Mouse (Mus musculus) cerebellum, adult 2 months (tissue): ENCODE measurements around the gene Homer3. TPM values are rescaled to one million over a fixed set of nuclear protein-coding genes. Genes with fewer than 3 reads are reported as not detected.

Experiments
- DNase-seq, 2 experiments: peaks; one replicate each; pipeline ENCODE4 v3.0.0; 2021
- H3K27ac ChIP-seq: fragments of 200-500 bp; 2 replicates; pipeline ENCODE4 v1.5.1; 2012; ENCODE audit warnings: low read length, control low read depth, inconsistent platforms; ENCODE audit not compliant: insufficient read depth
- H3K27me3 ChIP-seq: fragments of 200-500 bp; 2 replicates; pipeline ENCODE4 v1.6.1; 2012; ENCODE audit warnings: inconsistent platforms, mild to moderate bottlenecking, low read length, moderate library complexity; ENCODE audit not compliant: control insufficient read depth, insufficient read depth
- H3K4me1 ChIP-seq: fragments of 200-500 bp; 2 replicates; pipeline ENCODE4 v1.6.1; 2011; ENCODE audit warnings: low read length; ENCODE audit not compliant: control insufficient read depth, insufficient read depth
- H3K4me3 ChIP-seq: fragments of 200-500 bp; replicated peaks from 2 replicates; pipeline ENCODE3; 2011; ENCODE audit warnings: mild to moderate bottlenecking, low read depth, low read length, control low read depth; ENCODE audit not compliant: insufficient read depth
- CTCF ChIP-seq: fragments of 200-500 bp; IDR thresholded peaks from 2 replicates; pipeline ENCODE4 v1.5.1; 2011; ENCODE audit warnings: low read depth, mild to moderate bottlenecking, control low read depth, low read length, moderate library complexity, borderline replicate concordance; ENCODE audit not compliant: insufficient read depth
- POLR2A ChIP-seq: fragments of 200-500 bp; IDR thresholded peaks from 2 replicates; pipeline ENCODE4 v1.6.1; 2011; ENCODE audit warnings: low read length, control low read depth, borderline replicate concordance; ENCODE audit not compliant: insufficient read depth
- WGBS: fragments of 180-500 bp; shearing (Covaris S2); methylation state at CpG from one replicate; pipeline ENCODE4 v1.1.7; 2018; 5-methylcytosine and 5-hydroxymethylcytosine counted together
- polyA plus RNA-seq: library from polyadenylated mRNA; depleted of rRNA; stranded (reverse); fragments of >200 nt; gene quantifications from 2 replicates; pipeline ENCODE4 v1.2.3, GENCODE M21; 2012; rRNA removed

The Homer3 gene
- polyA plus RNA-seq, 1 experiment = 262 TPM

DNA sequence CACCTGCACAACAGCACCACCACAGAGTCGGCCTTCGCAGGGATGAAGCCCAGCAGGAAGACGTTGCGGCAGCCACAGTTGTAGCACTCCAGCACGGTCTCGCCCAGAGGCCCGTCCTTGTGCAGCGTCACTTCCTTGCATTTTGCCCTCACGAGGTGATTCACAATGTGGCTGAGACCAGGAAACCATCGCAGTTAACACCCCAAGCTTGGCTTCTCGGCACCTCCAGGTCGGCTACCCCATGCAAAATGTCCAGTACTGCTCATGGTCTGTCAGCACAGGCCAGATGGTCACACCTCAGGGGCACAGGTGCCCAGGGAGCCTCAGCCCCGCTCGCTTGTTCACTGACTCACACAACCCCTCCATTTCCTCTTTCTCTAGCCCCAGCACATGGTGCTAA is 59.4 kb downstream of the Homer3 start:
- no peak overlapping the region for H3K4me3 ChIP-seq
- H3K27ac ChIP-seq = peak overlapping the region; percentile 76
- H3K4me1 ChIP-seq = peaks cover 58% of the 10 kb centered on the region
- H3K27me3 ChIP-seq = no peaks in the 10 kb centered on the region
- WGBS = 15% methylated on average over 14 of the region's 14 CpGs
- DNase-seq = peak; percentile 75 to 88
- no peak for TF ChIP-seq CTCF
- TF ChIP-seq POLR2A = no peak

DNA sequence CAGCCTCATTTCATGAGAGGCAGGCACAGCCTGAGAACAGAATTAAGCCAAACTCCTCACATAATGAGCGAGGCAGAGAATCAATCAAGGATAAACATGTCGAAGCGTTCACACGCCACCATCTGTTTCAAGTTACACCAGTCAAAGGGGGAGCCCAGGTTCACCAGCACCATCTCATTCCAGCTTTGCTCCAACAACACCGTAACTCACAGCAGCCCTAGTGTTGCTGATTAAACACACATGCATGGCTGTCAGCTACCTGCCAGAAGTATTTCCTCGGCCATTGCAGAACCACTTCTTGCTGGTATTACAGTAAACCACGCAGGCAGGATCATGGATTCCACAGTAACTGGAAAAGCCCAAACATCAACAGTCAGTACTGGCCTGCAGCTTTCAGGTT is 60.4 kb downstream of the Homer3 start:
- H3K4me3 ChIP-seq = no peak overlapping the region
- WGBS = 31% methylated on average over 7 of the region's 7 CpGs
- DNase-seq = peak in 1 of 2 experiments; percentile 23
- H3K27ac ChIP-seq = peak overlapping the region; percentile 76
- peaks cover 68% of the 10 kb centered on the region for H3K4me1 ChIP-seq
- TF ChIP-seq CTCF (no peak), POLR2A (no peak)
- no peaks in the 10 kb centered on the region for H3K27me3 ChIP-seq

DNA sequence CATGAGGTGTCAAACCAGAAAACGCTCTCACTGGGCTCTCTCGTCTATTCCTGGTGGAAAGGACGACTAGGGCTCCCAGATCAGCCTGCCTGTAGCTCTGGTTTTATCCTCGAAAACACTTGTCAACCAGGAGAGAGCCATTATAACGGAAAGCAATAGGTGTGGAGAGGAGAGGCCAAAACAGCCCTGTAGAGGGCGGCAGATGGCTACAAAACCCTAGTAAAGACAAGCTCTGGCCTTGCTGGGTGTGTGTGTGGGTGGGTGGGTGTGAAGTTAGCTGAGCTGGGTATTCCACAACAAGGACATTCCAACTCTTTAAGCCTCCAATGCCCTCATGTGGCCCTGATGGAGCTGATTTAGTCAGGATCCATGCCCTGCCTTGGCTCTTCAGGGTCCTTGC is 61.1 kb downstream of the Homer3 start:
- TF ChIP-seq CTCF (peak; percentile 79), POLR2A (no peak)
- DNase-seq = peak; percentile 62 to 70
- WGBS = 44% methylated on average over 6 of the region's 6 CpGs
- no peak overlapping the region for H3K4me3 ChIP-seq
- no peaks in the 10 kb centered on the region for H3K27me3 ChIP-seq
- H3K27ac ChIP-seq = no peak overlapping the region
- peaks cover 74% of the 10 kb centered on the region for H3K4me1 ChIP-seq

Other genes with a start within 250 kb of the Homer3 start
- 90.1 and 92.9 TPM in 2 replicates for gene Mau2, start 240.1 kb upstream of the Homer3 start, polyA plus RNA-seq
- gene Sugp1, start 240.0 kb upstream of the Homer3 start, polyA plus RNA-seq = 41.7 and 43.6 TPM in 2 replicates
- 6.9 and 7.3 TPM in 2 replicates for gene Tm6sf2, start 209.9 kb upstream of the Homer3 start, polyA plus RNA-seq
- 117 and 124 TPM in 2 replicates for gene Hapln4, start 199.4 kb upstream of the Homer3 start, polyA plus RNA-seq
- 13.3 and 15.2 TPM in 2 replicates for gene Ncan, start 162.0 kb upstream of the Homer3 start, polyA plus RNA-seq
- gene Nr2c2ap, start 151.5 kb upstream of the Homer3 start, polyA plus RNA-seq = 19.9 and 20.9 TPM in 2 replicates
- gene Rfxank, start 143.7 kb upstream of the Homer3 start, polyA plus RNA-seq = 24.8 and 27.5 TPM in 2 replicates
- gene Borcs8, start 143.3 kb upstream of the Homer3 start, polyA plus RNA-seq = 98.9 and 101 TPM in 2 replicates
- 0.38 and 0.43 TPM in 2 replicates for gene Mef2b, start 143.1 kb upstream of the Homer3 start, polyA plus RNA-seq
- 61.4 and 66.0 TPM in 2 replicates for gene Tmem161a, start 110.5 kb upstream of the Homer3 start, polyA plus RNA-seq
- gene Slc25a42, start 70.5 kb upstream of the Homer3 start, polyA plus RNA-seq = 45.5 and 46.3 TPM in 2 replicates
- 102 and 108 TPM in 2 replicates for gene Sugp2, start 48.6 kb upstream of the Homer3 start, polyA plus RNA-seq
- 45.8 and 46.7 TPM in 2 replicates for gene Armc6, start 48.4 kb upstream of the Homer3 start, polyA plus RNA-seq
- gene Ddx49, start 19.7 kb downstream of the Homer3 start, polyA plus RNA-seq = 42.9 and 45.0 TPM in 2 replicates
- 286 and 287 TPM in 2 replicates for gene Cope, start 19.7 kb downstream of the Homer3 start, polyA plus RNA-seq
- 55.5 and 56.8 TPM in 2 replicates for gene Cers1, start 32.9 kb downstream of the Homer3 start, polyA plus RNA-seq
- gene Gdf1, start 47.0 kb downstream of the Homer3 start, polyA plus RNA-seq = 19.1 and 21.0 TPM in 2 replicates
- gene Upf1, start 70.5 kb downstream of the Homer3 start, polyA plus RNA-seq = 37.9 and 41.3 TPM in 2 replicates
- gene Comp, start 90.7 kb downstream of the Homer3 start, polyA plus RNA-seq = 2.2 and 3.1 TPM in 2 replicates
- gene Crtc1, start 156.8 kb downstream of the Homer3 start, polyA plus RNA-seq = 90.2 and 105 TPM in 2 replicates
- 62.4 and 68.5 TPM in 2 replicates for gene Klhl26, start 194.1 kb downstream of the Homer3 start, polyA plus RNA-seq
- gene Tmem59l, start 204.5 kb downstream of the Homer3 start, polyA plus RNA-seq = 524 and 552 TPM in 2 replicates
- 3.8 and 4.0 TPM in 2 replicates for gene Crlf1, start 210.3 kb downstream of the Homer3 start, polyA plus RNA-seq
- 184 and 189 TPM in 2 replicates for gene Rex1bd, start 223.9 kb downstream of the Homer3 start, polyA plus RNA-seq
- 920 and 977 TPM in 2 replicates for gene Uba52, start 228.0 kb downstream of the Homer3 start, polyA plus RNA-seq
- 531 and 552 TPM in 2 replicates for gene Fkbp8, start 244.9 kb downstream of the Homer3 start, polyA plus RNA-seq
- gene Kxd1, start 245.1 kb downstream of the Homer3 start, polyA plus RNA-seq = 63.4 and 65.9 TPM in 2 replicates